Mouse (Mus musculus): ENCODE results near the gene Nim1k. TPM values are rescaled to one million over a fixed set of nuclear protein-coding genes. Genes with fewer than 3 reads are reported as not detected.

Gene Nim1k
- polyA plus RNA-seq, 1 experiment from 2014 or later = 0.91 TPM

GRCm38 (mm10) chr13:119727608-119728387 lies 27.9 kb downstream of the Nim1k start:
- DNase-seq (peak; percentile 32), ATAC-seq (ENCODE audit: insufficient read depth) (peak; percentile 62; the same call in 1 of the 2 replicates)
- no peaks in the 10 kb centered on the region for H3K36me3 ChIP-seq (ENCODE audit: insufficient read depth)
- no peaks in the 10 kb centered on the region for H3K9me3 ChIP-seq (ENCODE audit: low read depth, low read length)
- TF ChIP-seq CTCF (IDR thresholded peaks at IDR 0.05; ENCODE audit: low read depth) = no peak
- H3K4me2 ChIP-seq = peak overlapping the region; percentile 23; the same call in 1 of the 2 replicates
- WGBS = 42% methylated on average over 26 of the region's 26 CpGs
- no peak overlapping the region for H3K4me3 ChIP-seq (ENCODE audit: low read depth, low read length)
- H3K27ac ChIP-seq (ENCODE audit: low read depth) = no peak overlapping the region
- no peaks in the 10 kb centered on the region for H3K4me1 ChIP-seq (ENCODE audit: insufficient read depth)
- H3K27me3 ChIP-seq (ENCODE audit: insufficient read depth, low read length) = no peaks in the 10 kb centered on the region
- H3K9ac ChIP-seq = no peak overlapping the region

GRCm38 (mm10) chr13:119724541-119724940 lies 31.1 kb downstream of the Nim1k start:
- no peaks in the 10 kb centered on the region for H3K4me1 ChIP-seq (ENCODE audit: insufficient read depth)
- ATAC-seq (ENCODE audit: insufficient read depth) = no peak
- H3K27me3 ChIP-seq (ENCODE audit: insufficient read depth, low read length) = no peaks in the 10 kb centered on the region
- TF ChIP-seq CTCF (IDR thresholded peaks at IDR 0.05; ENCODE audit: low read depth) = peak; percentile 20; the same call in 1 of the 2 replicates
- no peaks in the 10 kb centered on the region for H3K9me3 ChIP-seq (ENCODE audit: low read depth, low read length)
- peak; percentile 44 for DNase-seq
- no peak overlapping the region for H3K4me3 ChIP-seq (ENCODE audit: low read depth, low read length)
- H3K36me3 ChIP-seq (ENCODE audit: insufficient read depth) = no peaks in the 10 kb centered on the region
- no peak overlapping the region for H3K9ac ChIP-seq
- no peak overlapping the region for H3K27ac ChIP-seq (ENCODE audit: low read depth)
- 85% methylated on average over 7 of the region's 7 CpGs for WGBS
- H3K4me2 ChIP-seq = no peak overlapping the region

GRCm38 (mm10) chr13:119723368-119723767 lies 32.3 kb downstream of the Nim1k start:
- ATAC-seq (ENCODE audit: insufficient read depth) = no peak
- WGBS = 74% methylated on average over 5 of the region's 5 CpGs
- Histone ChIP-seq H3K4me2 (no peak overlapping the region), H3K36me3 (ENCODE audit: insufficient read depth) (no peaks in the 10 kb centered on the region), H3K9me3 (ENCODE audit: low read depth, low read length) (no peaks in the 10 kb centered on the region), H3K4me3 (ENCODE audit: low read depth, low read length) (no peak overlapping the region), H3K9ac (no peak overlapping the region), H3K27me3 (ENCODE audit: insufficient read depth, low read length) (no peaks in the 10 kb centered on the region), H3K27ac (ENCODE audit: low read depth) (no peak overlapping the region), H3K4me1 (ENCODE audit: insufficient read depth) (no peaks in the 10 kb centered on the region)
- no peak for TF ChIP-seq CTCF (IDR thresholded peaks at IDR 0.05; ENCODE audit: low read depth)
- DNase-seq = no peak

GRCm38 (mm10) chr13:119722447-119722846 lies 33.2 kb downstream of the Nim1k start:
- Histone ChIP-seq H3K4me3 (ENCODE audit: low read depth, low read length) (no peak overlapping the region), H3K36me3 (ENCODE audit: insufficient read depth) (no peaks in the 10 kb centered on the region), H3K27me3 (ENCODE audit: insufficient read depth, low read length) (no peaks in the 10 kb centered on the region), H3K9me3 (ENCODE audit: low read depth, low read length) (no peaks in the 10 kb centered on the region), H3K4me2 (no peak overlapping the region), H3K27ac (ENCODE audit: low read depth) (no peak overlapping the region), H3K9ac (no peak overlapping the region), H3K4me1 (ENCODE audit: insufficient read depth) (no peaks in the 10 kb centered on the region)
- no peak for TF ChIP-seq CTCF (IDR thresholded peaks at IDR 0.05; ENCODE audit: low read depth)
- ATAC-seq (ENCODE audit: insufficient read depth) (no peak), DNase-seq (no peak)
- WGBS = 69% methylated on average over 3 of the region's 3 CpGs

GRCm38 (mm10) chr13:119716105-119716504 lies 39.6 kb downstream of the Nim1k start:
- WGBS = 79% methylated on average over 2 of the region's 2 CpGs
- ATAC-seq (ENCODE audit: insufficient read depth) = no peak
- TF ChIP-seq CTCF (IDR thresholded peaks at IDR 0.05; ENCODE audit: low read depth) = no peak

GRCm38 (mm10) chr13:119713821-119714220 lies 41.9 kb downstream of the Nim1k start:
- Histone ChIP-seq H3K4me1 (ENCODE audit: insufficient read depth) (no peaks in the 10 kb centered on the region), H3K4me2 (no peak overlapping the region), H3K27ac (ENCODE audit: low read depth) (no peak overlapping the region), H3K36me3 (ENCODE audit: insufficient read depth) (peaks cover 26% of the 10 kb centered on the region), H3K9ac (no peak overlapping the region), H3K9me3 (ENCODE audit: low read depth, low read length) (no peaks in the 10 kb centered on the region), H3K4me3 (ENCODE audit: low read depth, low read length) (no peak overlapping the region), H3K27me3 (ENCODE audit: insufficient read depth, low read length) (no peaks in the 10 kb centered on the region)
- no peak for TF ChIP-seq CTCF (IDR thresholded peaks at IDR 0.05; ENCODE audit: low read depth)
- DNase-seq (no peak), ATAC-seq (ENCODE audit: insufficient read depth) (no peak)
- WGBS = 57% methylated on average over 9 of the region's 9 CpGs

More at GRCm38 (mm10) chr13:119716105-119716504, 39.6 kb downstream of the Nim1k start:
- no peaks in the 10 kb centered on the region for H3K27me3 ChIP-seq (ENCODE audit: insufficient read depth, low read length)
- no peak overlapping the region for H3K4me3 ChIP-seq (ENCODE audit: low read depth, low read length)
- 0 out of 2 replicates have a peak, but pooled peaks cover 3% of the 10 kb centered on the region for H3K36me3 ChIP-seq (ENCODE audit: insufficient read depth)
- no peak overlapping the region for H3K9ac ChIP-seq
- H3K4me2 ChIP-seq = no peak overlapping the region
- DNase-seq = no peak
- no peaks in the 10 kb centered on the region for H3K4me1 ChIP-seq (ENCODE audit: insufficient read depth)
- no peaks in the 10 kb centered on the region for H3K9me3 ChIP-seq (ENCODE audit: low read depth, low read length)
- H3K27ac ChIP-seq (ENCODE audit: low read depth) = no peak overlapping the region

- TF ChIP-seq CTCF (IDR thresholded peaks at IDR 0.05; ENCODE audit: low read depth) = no peak
- Histone ChIP-seq H3K9me3 (ENCODE audit: low read depth, low read length) (no peaks in the 10 kb centered on the region), H3K4me3 (ENCODE audit: low read depth, low read length) (no peak overlapping the region), H3K4me1 (ENCODE audit: insufficient read depth) (no peaks in the 10 kb centered on the region), H3K36me3 (ENCODE audit: insufficient read depth) (peaks cover 31% of the 10 kb centered on the region), H3K27me3 (ENCODE audit: insufficient read depth, low read length) (no peaks in the 10 kb centered on the region), H3K27ac (ENCODE audit: low read depth) (no peak overlapping the region), H3K4me2 (no peak overlapping the region), H3K9ac (no peak overlapping the region)
- WGBS = 61% methylated on average over 8 of the region's 8 CpGs
- DNase-seq (no peak), ATAC-seq (ENCODE audit: insufficient read depth) (no peak)
These were observed 42.4 kb downstream of the Nim1k start for GRCm38 (mm10) chr13:119713107-119713787.

Measured in lung, embryonic 14.5 days (tissue).